Mouse (Mus musculus) intestine, postnatal 0 days (tissue): ENCODE results near the gene Foxj3. TPM values are rescaled to one million over a fixed set of nuclear protein-coding genes. Genes with fewer than 3 reads are reported as not detected.

ENCODE experiments used
- ATAC-seq: fragments of 200-750 bp; cut with Nextera tagmentation; 2 replicates; pipeline ENCODE4 v1.8.0; 2017; ENCODE audit warnings: mild to moderate bottlenecking, moderate TSS enrichment, moderate library complexity
- H3K27ac ChIP-seq: fragments of 300-500 bp; sonication (generic); 2 replicates; pipeline ENCODE4 v1.5.1; 2014; ENCODE audit warnings: mild to moderate bottlenecking, low read depth, low read length, moderate library complexity
- H3K27me3 ChIP-seq: fragments of 300-500 bp; sonication (generic); replicated peaks from 2 replicates; pipeline ENCODE4 v1.6.1; 2014; ENCODE audit warnings: low read length, mixed read lengths; ENCODE audit not compliant: control insufficient read depth, insufficient read depth
- H3K36me3 ChIP-seq: fragments of 300-500 bp; sonication (generic); 2 replicates; pipeline ENCODE4 v1.6.1; 2014; ENCODE audit warnings: mild to moderate bottlenecking, moderate library complexity; ENCODE audit not compliant: control insufficient read depth, insufficient read depth
- H3K4me1 ChIP-seq: fragments of 300-500 bp; sonication (generic); replicated peaks from 2 replicates; pipeline ENCODE4 v1.6.1; 2014; ENCODE audit warnings: antibody characterized with exemption, low read length, mixed read lengths; ENCODE audit not compliant: control insufficient read depth, insufficient read depth
- H3K4me2 ChIP-seq: fragments of 300-500 bp; sonication (generic); replicated peaks from 2 replicates; pipeline ENCODE4 v1.6.1; 2014; ENCODE audit warnings: low read depth, mild to moderate bottlenecking, moderate library complexity
- H3K4me3 ChIP-seq: fragments of 300-500 bp; sonication (generic); 2 replicates; pipeline ENCODE4 v1.5.1; 2014; ENCODE audit warnings: low read depth, low read length
- H3K9ac ChIP-seq: fragments of 300-500 bp; sonication (generic); 2 replicates; pipeline ENCODE4 v1.6.1; 2014; ENCODE audit warnings: mild to moderate bottlenecking, low read depth, low read length
- H3K9me3 ChIP-seq: fragments of 300-500 bp; sonication (generic); 2 replicates; pipeline ENCODE4 v1.6.1; 2016; ENCODE audit warnings: mixed run types; ENCODE audit not compliant: control insufficient read depth
- CTCF ChIP-seq: sonication (generic); IDR thresholded peaks from 2 replicates; pipeline ENCODE4 v1.5.1; 2016; ENCODE audit warnings: low read depth, mild to moderate bottlenecking, control low read depth, antibody characterized with exemption, moderate library complexity
- WGBS: fragments of 180-500 bp; shearing (Covaris S2); extraction: QIAGEN DNeasy Blood & Tissue Kit; methylation state at CpG from one replicate; pipeline ENCODE4 v1.1.7; 2014; 5-methylcytosine and 5-hydroxymethylcytosine counted together
- polyA plus RNA-seq: library from polyadenylated mRNA; unstranded; fragments of >200 nt; fragmentation: Nextera tagmentation; extraction: Ambion mirVana; gene quantifications from 2 replicates; pipeline ENCODE4 v1.2.1, GENCODE M21; 2015

Gene Foxj3
- polyA plus RNA-seq, 1 experiment from 2014 or later: 11.8 TPM

DNA sequence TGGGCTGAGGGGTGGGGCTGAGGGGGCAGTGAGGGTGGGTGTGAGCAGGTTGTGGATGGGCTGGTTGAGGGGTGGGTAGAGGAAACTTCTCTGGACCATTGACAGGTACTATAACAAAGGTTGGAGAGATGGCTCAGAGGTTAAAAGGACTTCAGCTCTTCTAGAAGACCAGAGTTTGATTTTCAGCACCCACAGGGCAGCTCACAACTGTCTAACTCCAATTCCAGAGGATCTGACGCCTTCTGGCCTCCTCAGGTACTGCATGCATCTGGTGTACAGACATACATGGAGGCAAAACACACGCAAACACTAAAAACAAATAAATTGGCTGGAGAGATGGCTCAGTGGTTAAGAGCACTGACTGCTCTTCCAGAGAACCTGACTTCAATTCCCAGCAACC is 25.2 kb upstream of the Foxj3 start:
- peak; percentile 25 for TF ChIP-seq CTCF
- 52% methylated on average over 2 of the region's 2 CpGs for WGBS
- Histone ChIP-seq H3K4me3 (no peak overlapping the region), H3K4me2 (no peak overlapping the region), H3K27ac (no peak overlapping the region), H3K27me3 (no peaks in the 10 kb centered on the region), H3K36me3 (no peaks in the 10 kb centered on the region), H3K9me3 (no peaks in the 10 kb centered on the region), H3K4me1 (no peaks in the 10 kb centered on the region), H3K9ac (no peak overlapping the region)
- ATAC-seq: no peak

DNA sequence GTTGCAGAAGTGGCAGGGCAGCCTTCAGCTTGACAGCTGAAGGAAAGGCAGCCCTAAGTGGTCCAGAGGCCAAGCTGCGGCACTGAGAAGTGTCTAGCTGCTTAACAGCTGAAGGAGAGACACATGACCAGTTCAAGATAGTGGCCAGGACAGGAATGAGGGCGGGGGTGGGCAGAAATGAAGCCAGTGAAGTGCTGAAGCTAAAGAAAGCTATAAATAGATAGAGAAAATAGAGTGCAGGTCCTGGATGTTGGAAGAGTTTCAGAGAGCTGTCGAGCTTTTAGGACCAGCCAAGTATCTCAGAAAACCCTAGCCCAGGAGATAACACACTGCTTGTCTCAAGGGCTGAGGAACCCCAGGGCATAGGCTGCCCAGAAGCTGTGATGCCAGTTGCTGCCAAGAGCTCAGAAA is 24.1 kb upstream of the Foxj3 start:
- H3K27ac ChIP-seq: no peak overlapping the region
- H3K4me3 ChIP-seq: no peak overlapping the region
- TF ChIP-seq CTCF: no peak
- H3K27me3 ChIP-seq: no peaks in the 10 kb centered on the region
- no peaks in the 10 kb centered on the region for H3K4me1 ChIP-seq
- no peaks in the 10 kb centered on the region for H3K9me3 ChIP-seq
- 57% methylated on average over 3 of the region's 3 CpGs for WGBS
- no peak overlapping the region for H3K4me2 ChIP-seq
- H3K9ac ChIP-seq: no peak overlapping the region
- no peak for ATAC-seq
- no peaks in the 10 kb centered on the region for H3K36me3 ChIP-seq

DNA sequence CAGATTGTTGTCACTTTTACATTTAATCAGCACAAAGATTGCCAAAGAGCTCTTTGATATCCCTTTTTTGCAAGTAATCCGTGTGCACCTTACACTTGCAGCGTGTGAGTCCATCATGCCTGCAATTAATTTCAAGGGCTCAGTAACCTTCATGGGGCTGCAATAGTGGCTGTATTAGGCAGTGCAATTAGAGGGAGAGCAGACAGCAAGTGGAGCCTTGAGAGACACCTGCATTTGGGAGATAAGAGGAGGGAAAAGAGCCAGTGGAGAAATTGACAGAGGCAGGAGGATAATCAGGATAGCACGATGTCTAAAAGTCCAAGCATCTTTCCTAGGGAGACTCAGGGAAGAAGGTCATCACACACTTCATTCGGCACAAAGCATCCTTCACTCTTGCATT is 13.2 kb upstream of the Foxj3 start:
- no peak overlapping the region for H3K9ac ChIP-seq
- WGBS: 85% methylated on average over 4 of the region's 4 CpGs
- H3K4me3 ChIP-seq: no peak overlapping the region
- no peak overlapping the region for H3K4me2 ChIP-seq
- no peak for TF ChIP-seq CTCF
- H3K27me3 ChIP-seq: no peaks in the 10 kb centered on the region
- ATAC-seq: no peak
- H3K9me3 ChIP-seq: no peaks in the 10 kb centered on the region
- no peaks in the 10 kb centered on the region for H3K36me3 ChIP-seq
- no peaks in the 10 kb centered on the region for H3K4me1 ChIP-seq
- H3K27ac ChIP-seq: no peak overlapping the region

DNA sequence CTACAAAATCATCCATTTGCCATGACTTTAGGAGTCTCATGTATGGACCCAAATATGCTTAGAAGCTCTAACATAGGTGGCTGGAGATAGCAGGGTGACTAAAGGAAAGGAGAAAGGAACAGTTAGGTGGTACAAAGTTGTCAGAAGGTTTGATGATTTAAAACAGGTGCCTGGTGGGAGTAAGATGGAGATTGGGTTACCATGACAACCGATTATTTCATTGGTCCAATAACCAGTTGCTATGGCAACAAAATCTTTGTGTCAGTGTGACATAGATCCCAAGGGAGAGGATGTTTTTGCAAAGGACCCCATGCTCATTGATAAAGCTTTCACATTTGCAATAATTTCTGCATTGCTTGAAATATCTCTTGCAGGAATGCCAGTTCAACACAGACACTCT is 12.8 kb upstream of the Foxj3 start:
- no peak overlapping the region for H3K27ac ChIP-seq
- no peaks in the 10 kb centered on the region for H3K36me3 ChIP-seq
- no peak overlapping the region for H3K4me3 ChIP-seq
- no peak for TF ChIP-seq CTCF
- H3K27me3 ChIP-seq: no peaks in the 10 kb centered on the region
- no peak for ATAC-seq
- H3K4me1 ChIP-seq: no peaks in the 10 kb centered on the region
- H3K4me2 ChIP-seq: no peak overlapping the region
- H3K9ac ChIP-seq: no peak overlapping the region
- no peaks in the 10 kb centered on the region for H3K9me3 ChIP-seq
- WGBS: 95% methylated on average over 1 of the region's 1 CpGs

DNA sequence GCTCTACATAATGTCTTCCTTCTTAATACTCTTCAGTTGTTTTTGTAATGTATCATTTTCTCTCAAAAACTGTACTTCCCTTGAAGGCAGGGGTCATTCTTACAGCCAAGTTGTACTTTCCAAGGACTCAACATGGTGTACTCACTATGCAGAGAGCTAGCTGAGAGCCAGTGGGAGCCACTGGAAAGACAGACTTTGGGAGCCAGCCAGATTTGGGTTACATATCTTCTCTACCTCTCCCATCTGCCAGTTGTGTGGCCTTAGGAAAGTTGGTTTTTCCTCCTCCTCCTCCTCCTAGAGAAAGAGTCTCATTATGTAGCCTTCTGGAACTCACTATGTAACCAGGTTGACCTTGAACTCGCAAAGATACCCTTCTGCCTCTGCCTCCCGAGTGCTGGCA is 12.3 kb upstream of the Foxj3 start:
- Histone ChIP-seq H3K27ac (no peak overlapping the region), H3K4me2 (no peak overlapping the region), H3K27me3 (no peaks in the 10 kb centered on the region), H3K4me1 (no peaks in the 10 kb centered on the region), H3K36me3 (no peaks in the 10 kb centered on the region), H3K9ac (no peak overlapping the region), H3K4me3 (no peak overlapping the region), H3K9me3 (no peaks in the 10 kb centered on the region)
- 79% methylated on average over 2 of the region's 2 CpGs for WGBS
- TF ChIP-seq CTCF: no peak
- ATAC-seq: no peak

DNA sequence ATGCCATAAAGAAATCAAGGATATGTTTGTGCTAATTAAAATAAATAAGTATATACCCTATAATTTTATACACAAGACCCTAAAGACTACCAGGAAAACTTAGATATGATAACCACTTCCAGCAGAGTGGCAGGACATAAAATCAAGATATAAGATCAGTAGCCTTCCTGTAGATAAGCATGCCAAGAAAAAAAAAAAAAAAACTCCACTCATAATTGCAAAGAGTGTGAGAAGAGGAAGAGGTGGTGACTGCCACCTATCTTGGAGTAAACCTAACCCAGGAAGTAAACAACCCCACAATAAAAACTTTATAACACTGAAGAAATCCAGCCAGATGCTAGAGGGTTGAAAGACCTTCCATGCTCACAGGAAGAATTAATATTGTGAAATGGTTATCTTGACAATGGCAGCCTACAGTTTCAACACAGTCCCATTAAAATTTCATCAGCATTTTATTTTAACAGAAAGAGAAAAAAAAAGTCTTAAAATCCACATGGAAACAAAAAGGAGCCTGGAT is 10.4 kb upstream of the Foxj3 start:
- H3K4me3 ChIP-seq: no peak overlapping the region
- no peaks in the 10 kb centered on the region for H3K9me3 ChIP-seq
- H3K27ac ChIP-seq: no peak overlapping the region
- TF ChIP-seq CTCF: no peak
- ATAC-seq: no peak
- no peaks in the 10 kb centered on the region for H3K4me1 ChIP-seq
- H3K27me3 ChIP-seq: no peaks in the 10 kb centered on the region
- H3K4me2 ChIP-seq: no peak overlapping the region
- no peaks in the 10 kb centered on the region for H3K36me3 ChIP-seq
- H3K9ac ChIP-seq: no peak overlapping the region

DNA sequence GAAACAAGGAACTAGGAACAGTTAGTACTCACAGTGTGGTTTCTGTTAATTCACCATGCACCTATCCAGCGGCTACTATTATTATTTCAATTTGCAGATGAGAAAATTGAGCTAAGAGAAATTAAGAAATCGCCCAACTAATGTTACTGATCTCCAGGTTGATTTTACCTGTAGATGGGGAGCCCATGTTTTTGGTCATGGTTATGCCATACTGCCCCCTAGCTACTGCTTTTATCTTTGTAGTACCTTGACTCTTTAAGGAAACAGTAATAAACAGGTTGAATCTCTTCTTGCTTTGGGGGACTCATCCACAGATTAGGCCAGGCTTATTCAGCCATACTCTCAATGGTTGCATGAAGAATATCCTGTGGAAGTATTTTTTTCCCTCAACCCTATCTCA is 5.0 kb upstream of the Foxj3 start:
- Histone ChIP-seq H3K27me3 (no peaks in the 10 kb centered on the region), H3K36me3 (no peaks in the 10 kb centered on the region), H3K27ac (no peak overlapping the region), H3K4me1 (no peaks in the 10 kb centered on the region; the same call in 1 of the 2 replicates), H3K9ac (no peak overlapping the region), H3K9me3 (no peaks in the 10 kb centered on the region), H3K4me3 (no peak overlapping the region), H3K4me2 (no peak overlapping the region)
- no peak for ATAC-seq
- TF ChIP-seq CTCF: peak; percentile 56
- WGBS: 70% methylated on average over 2 of the region's 2 CpGs
